Mouse (Mus musculus) brain, embryonic 14.5 days (tissue): ENCODE data around the gene Upp2.

Source experiments
- CTCF ChIP-seq: fragments of 200-500 bp; IDR thresholded peaks from 2 replicates; pipeline ENCODE4 v1.5.1; 2012; ENCODE audit warnings: inconsistent platforms, mild to moderate bottlenecking, moderate library complexity, borderline replicate concordance; ENCODE audit not compliant: insufficient read depth, insufficient read length; ENCODE audit errors: extremely low read depth
- POLR2A ChIP-seq: fragments of 200-500 bp; IDR thresholded peaks from 2 replicates; pipeline ENCODE4 v1.6.1; 2012; ENCODE audit warnings: mild to moderate bottlenecking, inconsistent platforms, borderline replicate concordance; ENCODE audit not compliant: poor library complexity, insufficient read depth, insufficient read length, severe bottlenecking; ENCODE audit errors: extremely low read depth

GRCm38 (mm10) chr2:58754736-58755135 lies 187.6 kb downstream of the Upp2 start:
- TF ChIP-seq CTCF (no peak), POLR2A (no peak)
